Mouse (Mus musculus) C2C12 (cell line): ENCODE data around the gene Cx3cl1. TPM values are rescaled to one million over a fixed set of nuclear protein-coding genes. Genes with fewer than 3 reads are reported as not detected.

ENCODE experiments used
- H3K27me3 ChIP-seq: one replicate; pipeline ENCODE4 v1.6.1; 2011; ENCODE audit not compliant: control insufficient read depth, insufficient read depth, insufficient read length
- H3K36me3 ChIP-seq: one replicate; pipeline ENCODE4 v1.6.1; 2011; ENCODE audit not compliant: control insufficient read depth, insufficient read depth
- H3K4me3 ChIP-seq: one replicate; pipeline ENCODE4 v1.5.1; 2011; ENCODE audit warnings: mild to moderate bottlenecking, control low read depth; ENCODE audit not compliant: poor library complexity, insufficient read depth, severe bottlenecking
- H3K79me2 ChIP-seq: one replicate; pipeline ENCODE4 v1.6.1; 2011; ENCODE audit not compliant: control insufficient read depth, insufficient read depth
- H3K79me3 ChIP-seq: one replicate; pipeline ENCODE4 v1.6.1; 2011; ENCODE audit warnings: low read depth, control low read depth
- H3ac ChIP-seq: one replicate; pipeline ENCODE3; 2011; ENCODE audit warnings: low read depth; ENCODE audit not compliant: control insufficient read depth, insufficient read length
- CEBPB ChIP-seq: IDR thresholded peaks from one replicate; pipeline ENCODE4 v1.6.1; 2011; ENCODE audit warnings: low read depth, mild to moderate bottlenecking, control low read depth, moderate library complexity
- CTCF ChIP-seq: IDR thresholded peaks from one replicate; pipeline ENCODE4 v1.5.1; 2011; ENCODE audit not compliant: control insufficient read depth, insufficient read depth, insufficient read length
- FOSL1 ChIP-seq: IDR thresholded peaks from one replicate; pipeline ENCODE4 v1.8.0; 2011; ENCODE audit warnings: mild to moderate bottlenecking, low read length; ENCODE audit not compliant: poor library complexity, insufficient read depth, severe bottlenecking
- MAX ChIP-seq: IDR thresholded peaks from one replicate; pipeline ENCODE4 v1.6.1; 2011; ENCODE audit warnings: mild to moderate bottlenecking, control low read depth
- MYOD1 ChIP-seq: IDR thresholded peaks from one replicate; pipeline ENCODE4 v1.6.1; 2011; ENCODE audit warnings: low read depth; ENCODE audit not compliant: control insufficient read depth, insufficient read length
- MYOG ChIP-seq: IDR thresholded peaks from one replicate; pipeline ENCODE4 v1.6.1; 2011; ENCODE audit not compliant: control insufficient read depth, insufficient read length; ENCODE audit errors: extremely low read depth
- USF1 ChIP-seq: IDR thresholded peaks from one replicate; pipeline ENCODE4 v1.6.1; 2011; ENCODE audit warnings: low read depth, mild to moderate bottlenecking, control low read depth, moderate library complexity
- polyA plus RNA-seq: library from polyadenylated mRNA; unstranded; fragments of >200 nt; fragmentation: generic; extraction: Trizol; gene quantifications from one replicate; pipeline ENCODE4 v1.2.1, GENCODE M21; 2012; ENCODE audit warnings: missing spikeins

The Cx3cl1 gene
- polyA plus RNA-seq, 1 experiment, result 12.5 TPM

GRCm38 (mm10) chr8:94800278-94800968 lies 28.6 kb downstream of the Cx3cl1 start:
- Histone ChIP-seq H3K79me2 (no peaks in the 10 kb centered on the region), H3ac (no peak overlapping the region), H3K79me3 (no peaks in the 10 kb centered on the region), H3K27me3 (no peaks in the 10 kb centered on the region), H3K4me3 (no peak overlapping the region), H3K36me3 (no peaks in the 10 kb centered on the region)
- no peak for TF ChIP-seq MAX
- no peak for TF ChIP-seq CTCF
- TF ChIP-seq FOSL1, result no peak
- TF ChIP-seq MYOD1, result no peak
- no peak for TF ChIP-seq CEBPB
- TF ChIP-seq MYOG, result no peak
- TF ChIP-seq USF1, result no peak

DNA sequence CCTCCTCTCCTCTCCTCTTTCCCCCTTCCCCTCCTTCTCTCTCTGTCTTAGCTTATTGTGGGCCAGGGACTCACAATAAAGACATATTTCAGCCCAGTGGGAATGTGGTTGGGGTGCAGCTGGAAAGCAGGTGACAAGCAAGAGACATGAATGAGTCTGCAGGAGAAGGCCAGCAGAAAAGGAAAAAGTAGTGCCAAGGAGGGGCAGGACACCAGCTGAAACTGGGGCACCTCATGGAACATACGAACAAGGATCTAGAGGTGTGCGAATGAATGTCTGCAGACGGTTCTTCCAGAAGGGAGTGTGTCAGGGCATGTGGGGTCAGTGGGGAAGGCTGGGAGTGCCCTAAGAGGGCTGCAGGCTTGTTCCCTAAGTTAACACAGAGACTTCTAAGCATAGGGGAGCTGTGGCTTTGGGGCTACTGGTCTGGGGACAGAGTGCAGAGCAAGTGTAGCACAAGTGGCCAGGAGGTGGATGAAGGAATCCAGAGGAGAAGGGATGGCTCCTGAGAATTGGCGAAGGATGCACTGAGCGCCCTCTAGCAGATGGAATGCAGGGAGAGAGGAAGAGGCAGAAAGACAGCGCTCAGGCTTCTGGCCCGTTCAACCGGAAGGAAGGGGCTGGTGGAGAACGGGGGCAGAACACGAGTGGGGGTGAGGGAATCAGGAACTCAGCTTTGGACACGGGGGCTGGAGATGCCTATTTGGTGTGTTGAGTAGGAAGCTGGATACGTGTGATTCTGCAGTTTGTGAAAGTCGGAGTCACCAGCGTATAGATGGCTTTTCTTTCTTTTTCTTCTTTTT lies 29.7 kb downstream of the Cx3cl1 start:
- Histone ChIP-seq H3K27me3 (no peaks in the 10 kb centered on the region), H3K79me2 (no peaks in the 10 kb centered on the region), H3K4me3 (no peak overlapping the region), H3K79me3 (no peaks in the 10 kb centered on the region), H3K36me3 (no peaks in the 10 kb centered on the region), H3ac (no peak overlapping the region)
- TF ChIP-seq FOSL1 (no peak), CEBPB (no peak), MYOD1 (no peak), MYOG (no peak), MAX (no peak), CTCF (no peak), USF1 (no peak)

DNA sequence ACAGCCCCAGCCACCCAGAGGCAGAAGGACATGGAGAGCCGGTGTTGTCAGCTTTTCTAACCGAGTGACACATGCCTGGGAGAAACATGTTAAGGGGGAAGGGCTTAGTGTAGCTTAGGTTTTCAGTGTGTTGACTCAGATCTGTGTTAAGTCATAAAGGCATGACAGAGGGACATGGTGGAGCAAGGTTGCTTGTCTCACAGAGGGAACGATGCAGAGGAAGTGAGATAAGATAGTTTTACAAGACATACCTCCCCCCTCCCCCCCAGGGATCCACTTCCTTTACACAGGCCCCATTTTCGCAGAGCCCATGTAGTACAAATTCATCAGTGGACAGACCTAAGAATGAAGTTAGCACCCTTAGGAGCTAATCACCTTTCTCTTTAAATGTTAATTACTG lies 30.6 kb downstream of the Cx3cl1 start:
- TF ChIP-seq MAX, result no peak
- no peak for TF ChIP-seq MYOD1
- no peak for TF ChIP-seq FOSL1
- TF ChIP-seq CEBPB, result no peak
- H3K79me3 ChIP-seq, result no peaks in the 10 kb centered on the region
- H3K79me2 ChIP-seq, result no peaks in the 10 kb centered on the region
- no peak overlapping the region for H3ac ChIP-seq
- H3K27me3 ChIP-seq, result no peaks in the 10 kb centered on the region
- H3K36me3 ChIP-seq, result no peaks in the 10 kb centered on the region
- H3K4me3 ChIP-seq, result no peak overlapping the region

- Histone ChIP-seq H3K36me3 (no peaks in the 10 kb centered on the region), H3K4me3 (no peak overlapping the region), H3K79me3 (no peaks in the 10 kb centered on the region), H3K27me3 (no peaks in the 10 kb centered on the region), H3ac (no peak overlapping the region), H3K79me2 (no peaks in the 10 kb centered on the region)
- TF ChIP-seq MYOD1 (no peak), FOSL1 (no peak)
Observed at GRCm38 (mm10) chr8:94803551-94803950, 31.7 kb downstream of the Cx3cl1 start.

GRCm38 (mm10) chr8:94804546-94805340 lies 32.9 kb downstream of the Cx3cl1 start:
- Histone ChIP-seq H3K79me3 (no peaks in the 10 kb centered on the region), H3K27me3 (no peaks in the 10 kb centered on the region), H3K79me2 (no peaks in the 10 kb centered on the region), H3K36me3 (no peaks in the 10 kb centered on the region), H3K4me3 (no peak overlapping the region), H3ac (no peak overlapping the region)
- TF ChIP-seq CTCF (no peak), MAX (no peak), FOSL1 (no peak), MYOD1 (no peak), CEBPB (no peak), MYOG (no peak), USF1 (no peak)
